Mouse (Mus musculus): ENCODE results near the gene Rps6kc1.

GRCm38 (mm10) chr1:190732803-190733202 is 178.8 kb downstream of the Rps6kc1 start:
- no peak for TF ChIP-seq CHD2 (IDR thresholded peaks at IDR 0.05; ENCODE audit: low read length)
- TF ChIP-seq MEF2A (IDR thresholded peaks at IDR 0.05; ENCODE audit: borderline replicate concordance, low read depth, low read length): no peak
- no peak for TF ChIP-seq CTCF (conservative IDR thresholded peaks at IDR 0.05 in 1 of 2, IDR thresholded peaks at IDR 0.05 in 1 of 2; ENCODE audit: low read depth in 2 of 2, low read length in 2 of 2)

All from CH12.LX (cell line).